Mouse (Mus musculus) lung, embryonic 16.5 days (tissue): ENCODE measurements around the gene Sycn. TPM values are rescaled to one million over a fixed set of nuclear protein-coding genes. Genes with fewer than 3 reads are reported as not detected.

Experiments
- ATAC-seq: fragments of 200-750 bp; cut with Nextera tagmentation; 2 replicates; pipeline ENCODE4 v1.8.0; 2017; ENCODE audit warnings: low read depth, mild to moderate bottlenecking, moderate library complexity
- H3K27ac ChIP-seq: fragments of 300-500 bp; sonication (generic); 2 replicates; pipeline ENCODE4 v1.5.1; 2014; ENCODE audit warnings: mild to moderate bottlenecking, control low read depth, low read length
- H3K27me3 ChIP-seq: fragments of 300-500 bp; sonication (generic); 2 replicates; pipeline ENCODE4 v1.6.1; 2014; ENCODE audit warnings: low read depth, low read length, mixed read lengths; ENCODE audit not compliant: control insufficient read depth, insufficient read depth
- H3K36me3 ChIP-seq: fragments of 300-500 bp; sonication (generic); 2 replicates; pipeline ENCODE4 v1.6.1; 2014; ENCODE audit warnings: low read length; ENCODE audit not compliant: control insufficient read depth, insufficient read depth
- H3K4me1 ChIP-seq: fragments of 300-500 bp; sonication (generic); replicated peaks from 2 replicates; pipeline ENCODE4 v1.6.1; 2014; ENCODE audit warnings: low read length, mixed read lengths; ENCODE audit not compliant: control insufficient read depth, insufficient read depth
- H3K4me2 ChIP-seq: fragments of 300-500 bp; sonication (generic); 2 replicates; pipeline ENCODE4 v1.6.1; 2014; ENCODE audit warnings: low read depth, low read length, control low read depth
- H3K4me3 ChIP-seq: fragments of 300-500 bp; sonication (generic); 2 replicates; pipeline ENCODE4 v1.5.1; 2014; ENCODE audit warnings: mild to moderate bottlenecking, low read length, control low read depth
- H3K9ac ChIP-seq: fragments of 300-500 bp; sonication (generic); 2 replicates; pipeline ENCODE4 v1.6.1; 2014; ENCODE audit warnings: low read length, control low read depth
- H3K9me3 ChIP-seq: fragments of 300-500 bp; sonication (generic); 2 replicates; pipeline ENCODE4 v1.6.1; 2016; ENCODE audit warnings: low read length; ENCODE audit not compliant: control insufficient read depth
- WGBS: fragments of 180-500 bp; shearing (Covaris S2); extraction: QIAGEN DNeasy Blood & Tissue Kit; methylation state at CpG from one replicate; pipeline ENCODE4 v1.1.7; 2014; 5-methylcytosine and 5-hydroxymethylcytosine counted together
- microRNA-seq: library from miRNA; unstranded; fragments of <30 nt; microRNA quantifications from one replicate; pipeline ENCODE4, GENCODE M21; 2016
- polyA plus RNA-seq: library from polyadenylated mRNA; unstranded; fragments of >200 nt; fragmentation: Nextera tagmentation; extraction: Ambion mirVana; gene quantifications from 2 replicates; pipeline ENCODE4 v1.2.1, GENCODE M21; 2015

Sycn gene
- polyA plus RNA-seq, 1 experiment from 2014 or later = not detected

DNA sequence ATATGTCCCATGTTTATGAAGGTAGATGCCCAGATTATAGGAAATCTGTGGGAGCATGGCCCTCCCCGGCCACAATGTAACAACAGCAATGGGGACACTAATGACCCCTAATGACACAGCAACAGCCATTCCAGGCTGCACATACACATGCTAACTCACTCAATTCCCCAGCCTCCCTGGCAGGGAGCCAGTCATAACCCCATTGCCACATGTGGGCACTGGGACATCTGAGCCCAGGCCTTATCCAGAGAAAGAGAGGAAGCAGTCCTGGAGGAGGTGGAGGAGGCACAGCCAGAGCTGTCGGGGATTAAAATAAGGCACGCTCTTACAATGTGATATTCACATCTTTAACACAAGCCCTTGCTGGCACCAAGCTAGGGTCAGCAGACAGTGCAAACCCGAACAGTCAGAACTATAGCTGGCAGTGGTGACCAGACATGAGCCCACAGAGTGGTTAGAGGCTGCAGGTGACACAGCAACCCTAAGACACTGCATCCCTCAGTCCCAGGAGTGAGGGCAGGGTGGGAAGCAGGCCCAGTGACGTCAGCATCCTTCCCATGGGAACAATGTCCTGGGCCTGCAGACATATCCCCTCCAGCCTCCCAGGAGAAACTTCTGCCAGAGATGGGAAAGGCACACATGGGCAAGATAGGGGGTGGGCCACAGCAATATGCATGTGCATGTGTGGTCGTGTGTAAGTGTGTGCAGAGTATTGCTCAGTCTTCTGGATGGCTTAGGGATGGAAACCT, 46.2 kb downstream of the Sycn start:
- H3K4me2 ChIP-seq = no peak overlapping the region
- no peaks in the 10 kb centered on the region for H3K27me3 ChIP-seq
- peak overlapping the region; percentile 73 for H3K27ac ChIP-seq
- H3K36me3 ChIP-seq = no peaks in the 10 kb centered on the region
- H3K4me1 ChIP-seq = peaks cover 74% of the 10 kb centered on the region
- H3K4me3 ChIP-seq = no peak overlapping the region
- 49% methylated on average over 6 of the region's 6 CpGs for WGBS
- no peaks in the 10 kb centered on the region for H3K9me3 ChIP-seq
- ATAC-seq = no peak
- 0 out of 2 replicates have a peak overlapping the region, but pooled peaks have one; percentile 5 for H3K9ac ChIP-seq

DNA sequence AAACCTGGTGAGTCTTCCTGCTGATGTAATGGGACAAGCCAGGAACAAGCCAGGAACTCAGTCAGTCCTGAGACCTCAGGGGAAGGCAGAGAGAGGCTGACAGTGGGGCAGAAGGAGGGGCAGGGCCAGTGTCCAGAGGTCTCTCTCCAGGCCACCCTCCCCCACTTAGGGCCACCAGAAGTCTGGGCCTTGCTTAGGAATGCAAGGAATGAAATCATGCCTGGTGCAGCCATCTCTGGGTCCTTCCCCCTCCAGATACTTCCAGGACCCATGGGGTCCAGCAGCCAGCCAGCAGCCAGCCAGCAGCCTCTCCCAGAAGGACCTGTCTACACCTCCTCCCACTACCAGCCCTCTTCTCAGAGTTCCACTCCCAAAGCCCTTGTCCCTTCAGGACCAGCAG, 47.0 kb downstream of the Sycn start:
- peak; percentile 32 for ATAC-seq
- H3K27me3 ChIP-seq = no peaks in the 10 kb centered on the region
- no peak overlapping the region for H3K4me3 ChIP-seq
- peaks cover 79% of the 10 kb centered on the region for H3K4me1 ChIP-seq
- peak overlapping the region; percentile 73 for H3K27ac ChIP-seq
- no peak overlapping the region for H3K4me2 ChIP-seq
- H3K9me3 ChIP-seq = no peaks in the 10 kb centered on the region
- H3K9ac ChIP-seq = peak overlapping the region; percentile 23
- no peaks in the 10 kb centered on the region for H3K36me3 ChIP-seq

Small RNAs within 50 kb of the gene (microRNA-seq; reads per million reads assigned to microRNA genes)
- gene Mir7049 = not detected

Other genes with a start within 250 kb of the Sycn start
- not detected in 2 replicates for gene Selenov, start 249.7 kb upstream of the Sycn start, polyA plus RNA-seq
- 0.20 and 0.43 TPM in 2 replicates for gene Dll3, start 238.6 kb upstream of the Sycn start, polyA plus RNA-seq
- 120 and 124 TPM in 2 replicates for gene Timm50, start 228.8 kb upstream of the Sycn start, polyA plus RNA-seq
- gene Supt5, start 202.1 kb upstream of the Sycn start, polyA plus RNA-seq = 84.4 and 91.8 TPM in 2 replicates
- gene Rps16, start 190.2 kb upstream of the Sycn start, polyA plus RNA-seq = 981 and 1,007 TPM in 2 replicates
- gene Plekhg2, start 168.3 kb upstream of the Sycn start, polyA plus RNA-seq = 69.0 and 70.0 TPM in 2 replicates
- gene Zfp36, start 160.6 kb upstream of the Sycn start, polyA plus RNA-seq = 23.9 and 26.8 TPM in 2 replicates
- gene Med29, start 148.2 kb upstream of the Sycn start, polyA plus RNA-seq = 46.8 and 50.2 TPM in 2 replicates
- gene Paf1, start 147.9 kb upstream of the Sycn start, polyA plus RNA-seq = 87.6 and 89.7 TPM in 2 replicates
- 46.6 and 47.1 TPM in 2 replicates for gene Gmfg, start 103.4 kb upstream of the Sycn start, polyA plus RNA-seq
- gene Lrfn1, start 88.9 kb upstream of the Sycn start, polyA plus RNA-seq = 1.5 and 1.8 TPM in 2 replicates
- gene Ifnl2, start 30.4 kb upstream of the Sycn start, polyA plus RNA-seq = not detected in 2 replicates
- gene Ifnl3, start 18.0 kb upstream of the Sycn start, polyA plus RNA-seq = not detected in 2 replicates
- not detected in 2 replicates for gene Nccrp1, start 6.4 kb downstream of the Sycn start, polyA plus RNA-seq
- 11.9 and 15.1 TPM in 2 replicates for gene Samd4b, start 57.3 kb downstream of the Sycn start, polyA plus RNA-seq
- 58.2 and 60.5 TPM in 2 replicates for gene Pak4, start 57.3 kb downstream of the Sycn start, polyA plus RNA-seq
- gene Acp7, start 90.4 kb downstream of the Sycn start, polyA plus RNA-seq = not detected in 2 replicates
- 5.2 and 6.9 TPM in 2 replicates for gene Fbxo27, start 152.0 kb downstream of the Sycn start, polyA plus RNA-seq
- gene Fbxo17, start 175.9 kb downstream of the Sycn start, polyA plus RNA-seq = 13.9 and 15.8 TPM in 2 replicates
- gene Mrps12, start 200.9 kb downstream of the Sycn start, polyA plus RNA-seq = 120 TPM in 2 replicates
- 24.1 and 25.8 TPM in 2 replicates for gene Sars2, start 201.1 kb downstream of the Sycn start, polyA plus RNA-seq
- gene Ccer2, start 215.3 kb downstream of the Sycn start, polyA plus RNA-seq = not detected in 2 replicates
- gene Sirt2, start 225.8 kb downstream of the Sycn start, polyA plus RNA-seq = 69.0 and 69.5 TPM in 2 replicates
- 35.3 and 37.3 TPM in 2 replicates for gene Nfkbib, start 226.6 kb downstream of the Sycn start, polyA plus RNA-seq
- 9.2 and 9.5 TPM in 2 replicates for gene Rinl, start 248.1 kb downstream of the Sycn start, polyA plus RNA-seq